In the genomic region with DNA sequence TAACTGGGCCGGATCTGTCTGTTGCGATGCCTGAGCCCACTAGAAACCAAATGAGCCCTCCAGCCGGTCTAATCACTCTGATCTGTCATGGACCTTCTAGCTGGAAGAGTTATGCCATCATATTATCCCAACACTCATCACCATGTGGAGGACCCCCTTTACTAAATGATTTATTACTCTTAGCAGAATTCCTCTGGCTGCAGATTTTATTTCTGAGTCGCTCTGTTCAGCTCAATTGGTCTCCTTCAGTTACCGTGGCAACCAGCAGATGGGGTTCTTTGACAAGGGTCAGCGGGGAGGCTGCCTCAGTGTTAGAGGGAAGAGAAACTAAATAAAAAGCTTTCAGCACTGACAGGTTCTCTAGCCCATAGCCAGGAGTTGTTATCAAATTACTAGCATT, we compare ENCODE assay signal across 9 mouse cellular contexts.
DNase-seq lines count a peak whose midpoint lies in the region; ATAC-seq lines count a peak whose summit lies in the region.
"Had no signal": no experiment of that assay in that cellular context is flagged by ENCODE, and none has a peak within 500 bp of the region (broad histone marks: within the 10 kb centered on the region; RNA-seq: fewer than 3 reads in every experiment).

No protein-coding gene starts in this region.

- H3K27me3 ChIP-seq in kidney, embryonic 15.5 days: no peaks in the 10 kb centered on the region
- H3K27me3 ChIP-seq in neural tube, embryonic 13.5 days: peaks cover 4% of the 10 kb centered on the region; the same call in 1 of the 2 replicates

- H3K4me1 ChIP-seq in kidney, embryonic 15.5 days: peaks cover 38% of the 10 kb centered on the region
- peaks cover 75% of the 10 kb centered on the region for H3K4me1 ChIP-seq in neural tube, embryonic 13.5 days (replicated peaks)

- DNase-seq in kidney, adult 11 months: no peak
- DNase-seq in embryo, embryonic 11 days: peak; percentile 84
- peak; percentile 67 for DNase-seq in layer of hippocampus, adult 9-11 months
- no peak for DNase-seq in adrenal gland, adult 2 months
- DNase-seq in frontal cortex, postnatal 25 days (ENCODE audit: low spot score in 2 of 2): no peak
- no peak for DNase-seq in cerebellum, adult 11 months

- no peaks in the 10 kb centered on the region for H3K9me3 ChIP-seq in kidney, embryonic 15.5 days (replicated peaks)
- H3K9me3 ChIP-seq in neural tube, embryonic 13.5 days: no peaks in the 10 kb centered on the region
- H3K9me3 ChIP-seq: G1E had no signal

- WGBS in kidney, embryonic 15.5 days: 13% methylated on average over 6 of the region's 6 CpGs
- 9% methylated on average over 6 of the region's 6 CpGs for WGBS in neural tube, embryonic 13.5 days

- H3K4me3 ChIP-seq in kidney, embryonic 15.5 days (replicated peaks): no peak overlapping the region
- H3K4me3 ChIP-seq in neural tube, embryonic 13.5 days: no peak overlapping the region

- H3K4me2 ChIP-seq in kidney, embryonic 15.5 days: no peak overlapping the region
- H3K4me2 ChIP-seq in neural tube, embryonic 13.5 days: no peak overlapping the region

- peak overlapping the region; percentile 51; the same call in 1 of the 2 replicates for H3K27ac ChIP-seq in kidney, embryonic 15.5 days
- peak overlapping the region; percentile 52; the same call in 1 of the 2 replicates for H3K27ac ChIP-seq in neural tube, embryonic 13.5 days (replicated peaks)

- H3K9ac ChIP-seq in kidney, embryonic 15.5 days: no peak overlapping the region
- H3K9ac ChIP-seq in neural tube, embryonic 13.5 days: no peak overlapping the region

- peak; percentile 77 for ATAC-seq in kidney, embryonic 15.5 days (replicated peaks; ENCODE audit: low FRiP score)
- peak; percentile 64 for ATAC-seq in neural tube, embryonic 13.5 days (ENCODE audit: low read depth)

- no peaks in the 10 kb centered on the region for H3K36me3 ChIP-seq in kidney, embryonic 15.5 days
- H3K36me3 ChIP-seq in neural tube, embryonic 13.5 days: no peaks in the 10 kb centered on the region

Comparison
In these comparisons a context has a peak if more than half of its experiments do, and no peak if none do; other contexts are left out.
1. DNase-seq: peak in embryo, embryonic 11 days (single experiment) and layer of hippocampus, adult 9-11 months (single experiment); none in kidney, adult 11 months (single experiment), adrenal gland, adult 2 months (single experiment), frontal cortex, postnatal 25 days (0 of 2) and cerebellum, adult 11 months (single experiment).